Mouse (Mus musculus) megakaryocyte, adult 5-6 weeks (primary cell): Measurements from ENCODE around the gene AU021092. TPM values are rescaled to one million over a fixed set of nuclear protein-coding genes. Genes with fewer than 3 reads are reported as not detected.
"Not testable (repeated sequence)": the region's sequence is repeated elsewhere in the genome, so short reads cannot be mapped to it uniquely, and the experiment has no call there.

Experiments
- ATAC-seq: 2 replicates; pipeline ENCODE4 v1.8.0; 2016; ENCODE audit warnings: mild to moderate bottlenecking, inconsistent platforms; ENCODE audit not compliant: poor library complexity, severe bottlenecking
- total RNA-seq, 2 experiments: library from RNA; stranded (forward) in 1 of 2; stranded (reverse) in 1 of 2; fragments of 153-499, 151-499 nt in 1 of 2; fragments of 221-1000, 200-1000 nt in 1 of 2; gene quantifications; 2 replicates each; pipeline versions ENCODE4 v1.2.3 to v1.2.4; 2015 to 2017

Gene AU021092
- total RNA-seq (2015) (not detected in 2 replicates), total RNA-seq (2017) (not detected in 2 replicates)

GRCm38 (mm10) chr16:5222140-5222539, at the start of gene AU021092:
Gene AU021092, minus strand, starts transcription at chr16:5222299.
- no peak for ATAC-seq

- ATAC-seq: no peak
These were observed 49.4 kb upstream of the AU021092 start for GRCm38 (mm10) chr16:5271411-5272035.

DNA sequence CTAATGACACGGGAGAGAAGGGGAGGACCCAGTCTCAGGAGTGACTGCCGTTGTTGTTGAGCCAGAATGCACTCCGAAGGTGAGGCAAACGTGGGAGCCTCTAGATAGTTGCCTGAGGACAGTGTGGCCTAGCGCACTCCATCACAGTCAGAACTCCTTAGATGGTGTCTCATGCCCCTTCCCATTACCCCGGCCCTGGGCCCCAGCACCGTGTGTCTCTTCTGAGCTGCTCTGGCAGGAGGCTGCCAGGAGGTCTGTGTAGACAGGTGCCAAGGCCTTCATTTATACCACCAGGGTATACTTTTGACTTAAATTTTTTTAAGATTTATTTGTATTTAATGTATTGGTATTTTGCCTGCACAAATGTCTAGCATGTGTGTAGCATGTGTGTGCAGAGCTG, 41.8 kb upstream of the AU021092 start:
- ATAC-seq: no peak

- no peak for ATAC-seq
These were observed 41.1 kb upstream of the AU021092 start for GRCm38 (mm10) chr16:5263156-5263555.

DNA sequence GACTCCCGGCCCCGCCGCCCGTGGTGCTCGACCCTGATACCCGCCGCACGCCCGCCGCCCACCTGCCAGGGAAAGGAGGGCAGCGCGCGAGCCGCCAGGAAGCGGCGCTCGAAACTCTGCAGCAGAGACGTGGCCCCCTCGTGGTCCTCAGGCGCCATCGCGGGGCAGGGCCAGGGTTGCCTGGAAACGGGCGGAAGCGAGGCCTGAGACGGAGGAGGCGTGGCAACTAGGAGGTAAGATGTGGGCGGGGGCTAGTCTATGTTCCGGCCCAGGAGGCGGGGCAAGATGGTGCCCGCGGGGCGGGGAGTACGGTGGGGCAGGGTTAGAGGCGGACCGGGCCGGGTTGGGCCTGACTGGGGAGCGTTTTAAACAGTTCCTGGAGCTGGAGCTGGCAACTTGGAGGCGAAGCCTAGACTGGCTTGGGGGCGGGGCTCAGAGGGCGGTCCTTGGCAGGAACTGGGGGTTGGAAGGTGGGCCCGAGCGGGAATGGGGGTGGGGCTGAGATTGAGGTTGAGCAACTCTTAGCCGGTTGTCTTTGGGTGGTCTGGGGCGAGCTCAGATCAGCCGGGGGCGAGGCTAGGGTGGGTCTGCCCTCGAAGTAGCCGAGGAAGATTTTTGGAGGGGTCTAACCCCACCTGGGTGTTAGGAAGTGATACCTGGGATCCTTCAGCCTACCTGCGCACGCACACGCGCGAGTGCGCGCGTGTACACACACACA, 33.8 kb upstream of the AU021092 start, which contains the start of gene Eef2kmt:
Gene Eef2kmt, minus strand, starts transcription at position 205 of the 718 bp plus-strand sequence.
- peak; percentile 94 for ATAC-seq

- no peak for ATAC-seq
These were observed 33.1 kb upstream of the AU021092 start for GRCm38 (mm10) chr16:5255081-5255740.

- ATAC-seq: peak; percentile 76
These were observed 32.4 kb upstream of the AU021092 start for GRCm38 (mm10) chr16:5254346-5255025.

DNA sequence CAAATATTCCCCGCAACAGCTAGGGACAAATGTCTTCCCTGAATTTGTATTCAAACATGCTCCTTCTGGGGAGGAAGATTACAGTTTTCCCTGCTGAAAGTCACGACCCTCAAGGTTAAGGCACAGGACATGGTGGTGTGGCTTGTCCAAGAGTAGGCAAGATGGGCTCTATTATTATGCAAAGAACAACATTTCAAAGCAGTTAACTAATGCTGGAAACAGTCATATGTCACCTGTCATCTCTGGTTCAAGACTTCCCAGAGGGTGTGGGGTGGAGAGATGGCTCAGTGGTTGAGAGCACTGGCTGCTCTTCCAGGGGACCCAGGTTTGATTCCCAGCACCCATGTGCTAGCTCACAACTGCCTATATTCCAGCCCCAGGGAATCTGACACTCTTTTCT, 30.2 kb upstream of the AU021092 start:
- ATAC-seq: no peak

GRCm38 (mm10) chr16:5250891-5251290, 28.8 kb upstream of the AU021092 start:
- ATAC-seq: no peak

GRCm38 (mm10) chr16:5244411-5244810, 22.3 kb upstream of the AU021092 start:
- ATAC-seq: peak; percentile 94

GRCm38 (mm10) chr16:5242882-5243281, 20.8 kb upstream of the AU021092 start:
- no peak for ATAC-seq

DNA sequence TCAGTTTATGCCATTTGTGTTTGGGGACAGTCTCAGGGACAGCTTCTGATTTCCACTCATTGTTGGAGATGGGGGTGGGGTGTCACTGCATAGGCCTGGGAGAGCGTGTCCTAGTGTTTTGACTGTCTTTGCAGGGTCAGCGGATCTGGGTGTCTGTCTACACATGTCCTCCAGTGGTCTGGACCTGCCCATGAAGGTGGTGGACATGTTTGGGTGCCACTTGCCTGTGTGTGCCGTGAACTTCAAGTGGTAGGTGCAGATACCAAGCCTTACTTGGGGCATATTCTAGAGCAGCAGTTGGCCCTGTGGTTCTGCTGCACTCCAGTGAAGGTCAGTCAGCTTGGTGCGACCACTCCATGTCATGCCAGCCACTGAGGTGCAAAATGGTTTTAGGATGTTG, 20.3 kb upstream of the AU021092 start:
- ATAC-seq: no peak

- peak; percentile 95 for ATAC-seq
These were observed 11.6 kb upstream of the AU021092 start, which contains the start of gene Alg1 for GRCm38 (mm10) chr16:5233418-5234313. Gene Alg1, plus strand, starts transcription at chr16:5233621.

GRCm38 (mm10) chr16:5232982-5233381, 10.9 kb upstream of the AU021092 start:
- ATAC-seq: no peak

- not testable (repeated sequence) for ATAC-seq
These were observed 6.0 kb upstream of the AU021092 start for GRCm38 (mm10) chr16:5228103-5228502.

DNA sequence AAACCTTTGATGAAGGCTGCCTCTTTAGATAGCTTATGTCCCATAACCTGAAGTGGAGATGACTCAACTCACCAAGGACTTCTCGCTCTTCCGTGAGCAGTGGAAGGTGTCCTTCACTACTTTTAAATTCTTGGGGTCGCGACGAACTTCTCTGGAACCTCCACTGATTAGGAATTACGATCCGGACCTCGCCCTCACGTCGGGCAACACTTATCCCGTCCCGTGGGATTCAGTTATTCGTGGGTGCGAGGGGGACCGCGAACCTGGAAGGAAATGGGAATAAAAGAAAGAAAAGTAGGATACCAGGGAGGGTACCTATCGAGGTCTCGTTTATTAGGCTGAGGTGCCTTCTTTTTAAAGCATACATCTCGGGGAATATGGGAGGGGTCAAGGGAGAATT, 5.4 kb upstream of the AU021092 start:
- not testable (repeated sequence) for ATAC-seq

DNA sequence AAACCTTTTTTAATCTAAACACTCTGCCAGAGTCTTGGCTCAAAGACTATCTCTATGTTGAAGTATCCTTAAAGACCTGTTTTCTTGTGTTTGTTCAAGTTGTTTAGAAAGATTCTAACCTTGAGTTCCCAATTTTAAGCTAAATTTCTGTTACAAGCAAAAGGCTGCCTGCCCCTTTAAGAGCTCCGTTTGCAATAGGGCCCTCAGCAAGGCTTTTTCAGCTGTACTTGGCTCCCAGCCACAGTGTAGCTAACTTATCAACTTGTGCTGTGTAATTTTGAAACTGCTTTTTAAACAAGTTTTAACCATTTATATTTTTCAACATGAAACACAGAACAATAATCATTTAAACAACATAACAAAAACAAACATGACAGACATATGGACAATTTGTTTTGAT, 4.4 kb upstream of the AU021092 start:
- not testable (repeated sequence) for ATAC-seq

GRCm38 (mm10) chr16:5221403-5221802, 696 bp downstream of the AU021092 start:
- ATAC-seq: no peak

DNA sequence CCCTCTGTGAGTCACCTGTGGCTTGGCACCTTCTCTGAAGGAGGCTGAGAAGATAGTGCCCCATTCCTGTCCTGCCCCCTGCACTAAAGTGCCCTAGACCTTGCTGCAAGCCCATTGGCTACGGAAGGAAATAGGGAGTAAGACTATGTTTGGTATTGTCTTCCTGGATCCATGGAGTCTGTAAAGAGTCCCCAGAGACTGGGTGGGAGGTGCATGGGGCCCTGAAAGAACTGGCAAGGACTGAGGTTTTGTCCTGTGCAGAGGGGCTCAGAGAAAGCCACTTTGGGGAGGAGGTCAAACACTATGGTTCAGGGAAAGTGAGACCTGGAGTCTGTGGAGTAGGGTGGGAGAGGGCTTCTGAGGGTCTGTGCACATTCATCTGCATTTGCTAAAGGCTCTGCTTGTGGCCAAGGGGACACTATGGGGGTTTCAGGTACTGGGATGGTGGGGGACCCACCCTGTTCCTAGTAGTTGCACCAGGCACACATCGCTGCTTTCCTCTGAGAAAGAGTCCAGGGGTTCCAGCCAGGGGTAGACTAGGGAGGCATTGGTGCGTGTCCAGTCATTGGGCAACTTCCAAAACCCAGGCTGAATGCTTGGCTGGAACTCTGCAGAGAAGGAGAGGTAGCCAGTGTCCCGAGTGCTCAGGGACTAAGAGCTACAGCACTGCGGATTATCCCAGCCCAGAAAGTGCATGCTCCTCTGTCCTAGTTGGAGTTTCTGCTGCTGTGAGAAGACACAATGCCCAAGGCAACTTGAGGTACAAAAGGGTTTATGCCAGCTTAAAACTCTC, 4.6 kb downstream of the AU021092 start:
- no peak for ATAC-seq
